Mouse (Mus musculus) ovary, postnatal 36 days (tissue): ENCODE results near the gene Xrcc4.

Experiments used
- DNase-seq: peaks from one replicate; pipeline ENCODE4 v3.0.0; 2022; ENCODE audit warnings: low spot score, mixed read lengths

Gene Xrcc4

GRCm38 (mm10) chr13:89738776-89739695 is 350.4 kb downstream of the Xrcc4 start:
- DNase-seq: peak; percentile 82

DNA sequence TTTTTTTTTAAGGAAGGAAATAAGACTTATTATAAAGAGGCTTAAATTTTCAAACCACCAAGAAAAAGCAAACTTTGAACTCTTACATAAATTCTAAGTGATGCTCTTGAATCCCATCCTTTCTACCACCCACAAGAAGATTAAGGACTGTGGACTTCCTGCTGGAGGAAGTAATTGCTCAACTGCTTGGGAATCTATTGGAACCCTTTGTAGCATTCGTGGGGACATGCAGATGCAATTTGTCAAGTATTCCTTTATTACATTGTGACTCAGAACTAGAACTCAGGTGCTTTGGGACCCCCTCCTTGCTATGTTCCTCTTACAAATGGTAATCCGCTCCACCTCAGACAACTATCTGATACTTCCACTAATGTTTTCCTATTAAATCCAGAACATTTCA is 351.1 kb downstream of the Xrcc4 start:
- DNase-seq: no peak

DNA sequence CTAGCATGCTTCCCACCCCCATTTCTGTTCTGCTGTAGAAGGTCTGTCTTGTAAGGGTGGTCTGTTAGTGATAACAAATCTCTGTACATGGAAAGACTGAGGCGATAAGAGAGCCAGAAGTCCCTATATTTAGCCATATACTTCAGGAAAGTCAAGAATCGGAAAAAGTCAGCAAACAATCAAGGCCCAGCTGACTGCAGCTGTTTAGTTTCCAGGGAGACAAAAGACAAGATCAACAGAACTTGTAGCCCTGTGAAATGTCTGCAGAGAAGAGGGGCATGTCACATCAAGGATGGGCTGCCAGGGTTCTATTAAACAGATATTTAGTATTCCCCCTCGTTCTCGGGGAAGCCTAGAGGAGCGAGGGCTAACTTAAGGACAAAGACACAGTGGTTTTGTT is 354.3 kb downstream of the Xrcc4 start:
- DNase-seq: no peak

- DNase-seq: no peak
These were observed 362.9 kb downstream of the Xrcc4 start for GRCm38 (mm10) chr13:89726492-89726891.
